Mouse (Mus musculus) hindbrain, embryonic 11.5 days (tissue): ENCODE measurements around the gene Ptges3l. TPM values are rescaled to one million over a fixed set of nuclear protein-coding genes. Genes with fewer than 3 reads are reported as not detected.
"Not testable (repeated sequence)": the region's sequence is repeated elsewhere in the genome, so short reads cannot be mapped to it uniquely, and the experiment has no call there.

Experiments
- ATAC-seq: fragments of 200-750 bp; cut with Nextera tagmentation; 2 replicates; pipeline ENCODE4 v1.8.0; 2017; ENCODE audit warnings: mild to moderate bottlenecking, moderate TSS enrichment, moderate library complexity; ENCODE audit not compliant: low FRiP score
- DNase-seq: peaks from one replicate; pipeline ENCODE4 v3.0.0-alpha.2; 2015; ENCODE audit warnings: low spot score
- H3K27ac ChIP-seq: fragments of 300-500 bp; sonication (generic); 2 replicates; pipeline ENCODE4 v1.5.1; 2014; ENCODE audit warnings: mild to moderate bottlenecking, low read depth, low read length
- H3K27me3 ChIP-seq: fragments of 300-500 bp; sonication (generic); 2 replicates; pipeline ENCODE4 v1.6.1; 2014; ENCODE audit warnings: mild to moderate bottlenecking, low read length, moderate library complexity, mixed read lengths; ENCODE audit not compliant: control insufficient read depth, insufficient read depth
- H3K36me3 ChIP-seq: fragments of 300-500 bp; sonication (generic); 2 replicates; pipeline ENCODE4 v1.6.1; 2014; ENCODE audit warnings: mild to moderate bottlenecking, low read length, moderate library complexity, mixed read lengths; ENCODE audit not compliant: control insufficient read depth, insufficient read depth
- H3K4me1 ChIP-seq: fragments of 300-500 bp; sonication (generic); replicated peaks from 2 replicates; pipeline ENCODE4 v1.6.1; 2014; ENCODE audit warnings: low read length, mixed read lengths; ENCODE audit not compliant: control insufficient read depth, insufficient read depth
- H3K4me2 ChIP-seq: fragments of 300-500 bp; sonication (generic); replicated peaks from 2 replicates; pipeline ENCODE4 v1.6.1; 2014; ENCODE audit warnings: mild to moderate bottlenecking, low read depth, low read length
- H3K4me3 ChIP-seq: fragments of 300-500 bp; sonication (generic); 2 replicates; pipeline ENCODE4 v1.5.1; 2014; ENCODE audit warnings: low read depth, low read length
- H3K9ac ChIP-seq: fragments of 300-500 bp; sonication (generic); 2 replicates; pipeline ENCODE4 v1.6.1; 2014; ENCODE audit warnings: low read depth, low read length
- H3K9me3 ChIP-seq: fragments of 300-500 bp; sonication (generic); 2 replicates; pipeline ENCODE4 v1.6.1; 2016; ENCODE audit warnings: low read length; ENCODE audit not compliant: control insufficient read depth
- WGBS: fragments of 180-500 bp; shearing (Covaris S2); extraction: QIAGEN DNeasy Blood & Tissue Kit; methylation state at CpG from one replicate; pipeline ENCODE4 v1.1.7; 2014; 5-methylcytosine and 5-hydroxymethylcytosine counted together
- polyA plus RNA-seq: library from polyadenylated mRNA; unstranded; fragments of >200 nt; fragmentation: Nextera tagmentation; extraction: Ambion mirVana; gene quantifications from 2 replicates; pipeline ENCODE4 v1.2.1, GENCODE M21; 2014

Gene Ptges3l
- polyA plus RNA-seq, 1 experiment from 2014 or later = 3.1 TPM

DNA sequence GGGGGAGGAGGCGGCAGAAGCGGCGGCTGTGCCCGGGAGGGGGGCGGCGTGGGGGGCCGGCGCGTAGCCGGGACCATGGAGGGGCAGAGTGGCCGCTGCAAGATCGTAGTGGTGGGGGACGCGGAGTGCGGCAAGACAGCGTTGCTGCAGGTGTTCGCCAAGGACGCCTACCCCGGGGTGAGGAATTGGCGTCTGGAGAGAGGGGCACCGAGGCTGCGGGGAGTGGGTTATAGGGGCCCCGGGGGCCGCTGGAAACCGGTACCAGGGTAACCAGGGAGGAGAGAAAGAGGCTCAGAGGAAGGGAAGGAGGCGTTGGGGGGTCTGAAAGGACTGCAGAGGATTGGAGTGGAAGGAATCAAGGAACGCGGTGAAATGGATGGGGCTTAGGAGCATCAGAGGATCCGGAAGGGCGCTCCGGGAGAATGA lies 43.1 kb upstream of the Ptges3l start:
- peak overlapping the region; percentile 95 for H3K9ac ChIP-seq
- WGBS = under 1% methylated on average over 23 of the region's 31 CpGs
- H3K27me3 ChIP-seq = no peaks in the 10 kb centered on the region
- ATAC-seq (peak; percentile 41; the same call in 1 of the 2 replicates), DNase-seq (peak; percentile 64)
- no peaks in the 10 kb centered on the region for H3K9me3 ChIP-seq
- H3K36me3 ChIP-seq = no peaks in the 10 kb centered on the region
- H3K4me3 ChIP-seq = peak overlapping the region; percentile 90
- H3K27ac ChIP-seq = peak overlapping the region; percentile 92
- H3K4me2 ChIP-seq = peak overlapping the region; percentile 64
- peaks cover 22% of the 10 kb centered on the region for H3K4me1 ChIP-seq

- H3K4me3 ChIP-seq = peak overlapping the region; percentile 90
- H3K27ac ChIP-seq = peak overlapping the region; percentile 92
- peak overlapping the region; percentile 95 for H3K9ac ChIP-seq
- H3K9me3 ChIP-seq = no peaks in the 10 kb centered on the region
- DNase-seq = peak; percentile 92
- peak; percentile 71 for ATAC-seq
- peak overlapping the region; percentile 64 for H3K4me2 ChIP-seq
- no peaks in the 10 kb centered on the region for H3K36me3 ChIP-seq
- under 1% methylated on average over 44 of the region's 54 CpGs for WGBS
- H3K27me3 ChIP-seq = no peaks in the 10 kb centered on the region
- H3K4me1 ChIP-seq = peaks cover 24% of the 10 kb centered on the region
Observed at GRCm38 (mm10) chr11:101467477-101468262, 42.5 kb upstream of the Ptges3l start.

DNA sequence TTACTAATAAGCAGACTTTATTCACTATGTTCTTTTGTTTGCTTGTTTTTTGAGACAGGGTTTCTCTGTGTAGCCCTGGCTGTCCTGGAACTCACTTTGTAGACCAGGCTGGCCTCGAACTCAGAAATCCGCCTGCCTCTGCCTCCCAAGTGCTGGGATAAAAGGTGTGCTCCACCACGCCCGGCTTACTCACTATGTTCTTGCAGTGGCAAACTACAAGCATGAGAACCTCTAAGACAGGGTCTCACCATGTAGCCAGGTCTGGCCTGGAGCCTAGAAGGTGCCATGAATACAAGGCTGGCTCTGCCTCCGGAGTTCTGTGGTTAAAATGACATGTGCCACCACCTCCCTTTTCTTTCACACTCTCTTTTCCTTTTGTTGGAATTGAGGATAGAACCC lies 41.4 kb upstream of the Ptges3l start:
- WGBS = 58% methylated on average over 5 of the region's 5 CpGs
- H3K9ac ChIP-seq, H3K27ac ChIP-seq, DNase-seq, H3K36me3 ChIP-seq, H3K9me3 ChIP-seq, ATAC-seq, H3K27me3 ChIP-seq: not testable (repeated sequence)
- Histone ChIP-seq H3K4me1 (peaks cover 25% of the 10 kb centered on the region), H3K4me3 (peak overlapping the region; percentile 93), H3K4me2 (peak overlapping the region; percentile 88)

DNA sequence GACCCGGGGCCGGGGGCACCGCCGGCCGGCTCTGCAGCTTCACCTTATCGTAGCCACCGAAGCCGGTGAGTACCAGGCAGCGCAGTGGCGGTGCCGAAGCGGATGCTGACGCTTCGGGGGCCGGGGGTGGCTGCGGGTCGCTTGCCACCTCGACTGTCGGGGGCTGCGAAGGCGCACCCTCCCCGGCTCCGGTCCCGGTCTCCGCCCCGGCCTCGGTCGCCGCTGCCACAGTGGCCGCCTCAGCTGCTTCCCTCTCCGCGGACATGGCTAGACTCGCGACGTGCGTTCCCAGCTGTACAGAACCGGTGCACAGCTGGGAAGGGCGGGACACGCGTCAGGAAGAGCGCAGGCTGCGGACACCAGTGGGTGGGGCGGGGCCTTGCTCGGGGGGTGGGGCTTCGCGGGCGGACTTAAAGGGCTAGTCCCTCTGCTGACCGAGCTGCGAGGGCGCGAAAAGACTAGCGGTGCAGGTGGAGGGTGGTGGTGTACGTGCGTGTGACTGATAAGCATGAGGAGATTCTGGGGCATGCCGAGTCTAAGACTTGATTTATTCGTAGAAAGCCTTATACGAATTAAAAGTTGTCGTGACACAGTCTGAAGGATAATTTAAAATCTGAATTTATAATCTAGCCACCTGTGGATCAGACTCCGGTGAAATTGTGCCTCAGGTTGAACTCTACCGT lies 40.9 kb upstream of the Ptges3l start, which contains the start of gene Vat1:
Gene Vat1, minus strand, starts transcription at position 362 of the 683 bp plus-strand sequence.
- WGBS = under 1% methylated on average over 59 of the region's 60 CpGs
- Histone ChIP-seq H3K4me1 (peaks cover 24% of the 10 kb centered on the region), H3K36me3 (0 out of 2 replicates have a peak, but pooled peaks cover 2% of the 10 kb centered on the region), H3K4me3 (peak within 1 kb of the TSS; percentile 93), H3K27me3 (no peaks in the 10 kb centered on the region), H3K27ac (peak within 1 kb of the TSS; percentile 93), H3K9me3 (no peaks in the 10 kb centered on the region), H3K4me2 (peak within 1 kb of the TSS; percentile 88), H3K9ac (peak within 1 kb of the TSS; percentile 83)
- peak; percentile 59 for ATAC-seq
- DNase-seq = no peak

DNA sequence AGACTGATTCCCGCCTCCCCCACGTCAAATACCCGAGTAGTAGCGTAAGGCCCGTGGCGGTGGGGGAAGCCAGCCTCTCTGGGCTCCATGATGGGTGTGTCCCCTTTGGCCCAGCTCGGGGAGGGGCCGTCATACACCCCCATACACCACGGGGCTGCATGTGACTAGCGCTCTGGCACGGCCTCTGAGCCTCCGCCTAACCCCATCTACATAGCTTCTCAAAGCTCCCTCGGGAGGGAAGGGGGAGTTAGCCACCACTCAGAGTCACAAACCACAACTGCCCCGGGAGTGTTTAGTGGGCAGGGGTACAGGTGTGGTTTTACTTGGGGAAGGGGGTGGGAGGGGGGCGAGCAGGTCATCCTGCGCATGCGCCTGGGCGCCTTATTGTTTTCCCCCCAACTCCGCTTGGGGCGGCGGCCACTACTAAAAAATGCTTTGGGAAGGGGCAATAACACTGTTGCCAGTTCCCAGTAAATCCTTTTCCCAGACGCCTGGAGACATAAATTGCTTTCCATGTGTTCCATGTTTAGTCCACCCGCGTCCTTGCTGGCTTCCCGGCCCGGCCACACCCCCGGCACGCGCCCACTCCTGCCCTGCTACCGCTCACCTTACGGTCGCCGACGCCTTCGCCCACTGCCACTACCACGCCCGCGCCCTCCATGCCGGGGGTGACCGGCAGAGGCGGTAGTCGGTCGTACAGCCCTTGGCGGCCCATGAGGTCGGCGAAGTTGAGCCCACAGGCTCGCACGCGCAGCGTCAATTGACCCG lies 40.2 kb upstream of the Ptges3l start:
- Histone ChIP-seq H3K27ac (peak overlapping the region; percentile 93), H3K9me3 (no peaks in the 10 kb centered on the region), H3K4me3 (peak overlapping the region; percentile 93), H3K4me1 (peaks cover 23% of the 10 kb centered on the region), H3K4me2 (peak overlapping the region; percentile 88), H3K36me3 (0 out of 2 replicates have a peak, but pooled peaks cover 2% of the 10 kb centered on the region), H3K27me3 (no peaks in the 10 kb centered on the region), H3K9ac (peak overlapping the region; percentile 83)
- peak; percentile 77 for DNase-seq
- under 1% methylated on average over 51 of the region's 51 CpGs for WGBS
- peak; percentile 26 for ATAC-seq

GRCm38 (mm10) chr11:101464211-101465100 lies 39.3 kb upstream of the Ptges3l start, which contains the start of gene Rnd2:
Gene Rnd2 (plus strand): TSS chr11:101464999.
- no peaks in the 10 kb centered on the region for H3K9me3 ChIP-seq
- peak within 1 kb of the TSS; percentile 88 for H3K4me2 ChIP-seq
- H3K9ac ChIP-seq = peak within 1 kb of the TSS; percentile 83
- 0 out of 2 replicates have a peak, but pooled peaks cover 2% of the 10 kb centered on the region for H3K36me3 ChIP-seq
- 12% methylated on average over 12 of the region's 12 CpGs for WGBS
- peak within 1 kb of the TSS; percentile 93 for H3K27ac ChIP-seq
- peak within 1 kb of the TSS; percentile 93 for H3K4me3 ChIP-seq
- no peak for ATAC-seq
- DNase-seq = no peak
- H3K4me1 ChIP-seq = peaks cover 21% of the 10 kb centered on the region
- no peaks in the 10 kb centered on the region for H3K27me3 ChIP-seq

GRCm38 (mm10) chr11:101462583-101463440 lies 37.7 kb upstream of the Ptges3l start:
- 35% methylated on average over 13 of the region's 13 CpGs for WGBS
- Histone ChIP-seq H3K9ac (0 out of 2 replicates have a peak overlapping the region, but pooled peaks have one; percentile 15), H3K4me3 (peak overlapping the region; percentile 93), H3K4me1 (peaks cover 21% of the 10 kb centered on the region), H3K27ac (peak overlapping the region; percentile 36; the same call in 1 of the 2 replicates), H3K9me3 (no peaks in the 10 kb centered on the region), H3K4me2 (peak overlapping the region; percentile 88), H3K36me3 (peaks cover 2% of the 10 kb centered on the region; the same call in 1 of the 2 replicates), H3K27me3 (no peaks in the 10 kb centered on the region)
- DNase-seq (peak; percentile 62), ATAC-seq (peak; percentile 58; the same call in 1 of the 2 replicates)
